Mouse (Mus musculus) frontal cortex, postnatal 10 days (tissue): ENCODE data around the gene Slc6a18.
"Not testable (repeated sequence)": the region's sequence is repeated elsewhere in the genome, so short reads cannot be mapped to it uniquely, and the experiment has no call there.

Experiments
- DNase-seq, 2 experiments: peaks; one replicate each; pipeline ENCODE4 v3.0.0; 2022; ENCODE audit warnings: low spot score in 2 of 2, mixed read lengths in 1 of 2

Slc6a18 gene

GRCm38 (mm10) chr13:73677853-73678252 lies at the start of gene Slc6a18:
Slc6a18 (minus strand) TSS chr13:73678023.
- DNase-seq = no peak

- DNase-seq = no peak
Measured at GRCm38 (mm10) chr13:73725315-73725714, 47.5 kb upstream of the Slc6a18 start.

- DNase-seq = peak; percentile 16 to 41
Measured at GRCm38 (mm10) chr13:73723081-73723668, 45.4 kb upstream of the Slc6a18 start.

- no peak for DNase-seq
Measured at GRCm38 (mm10) chr13:73720241-73720640, 42.4 kb upstream of the Slc6a18 start.

GRCm38 (mm10) chr13:73718225-73718624 lies 40.4 kb upstream of the Slc6a18 start:
- peak; percentile 45 to 78 for DNase-seq

- no peak for DNase-seq
Measured at GRCm38 (mm10) chr13:73714020-73714419, 36.2 kb upstream of the Slc6a18 start.

GRCm38 (mm10) chr13:73713204-73713603 lies 35.4 kb upstream of the Slc6a18 start:
- DNase-seq = no peak

GRCm38 (mm10) chr13:73712228-73712627 lies 34.4 kb upstream of the Slc6a18 start:
- DNase-seq = no peak

- no peak for DNase-seq
Measured at GRCm38 (mm10) chr13:73711803-73712202, 34.0 kb upstream of the Slc6a18 start.

GRCm38 (mm10) chr13:73711221-73711620 lies 33.4 kb upstream of the Slc6a18 start:
- DNase-seq = no peak

- no peak for DNase-seq
Measured at GRCm38 (mm10) chr13:73709491-73709890, 31.7 kb upstream of the Slc6a18 start.

GRCm38 (mm10) chr13:73704694-73705325 lies 27.0 kb upstream of the Slc6a18 start, which contains the start of gene Slc6a19:
Slc6a19 (minus strand) TSS chr13:73704865.
- no peak for DNase-seq

- not testable (repeated sequence) for DNase-seq
Measured at GRCm38 (mm10) chr13:73703486-73703885, 25.7 kb upstream of the Slc6a18 start.

- no peak for DNase-seq
Measured at GRCm38 (mm10) chr13:73702776-73703175, 25.0 kb upstream of the Slc6a18 start.

GRCm38 (mm10) chr13:73701161-73701883 lies 23.5 kb upstream of the Slc6a18 start:
- DNase-seq = no peak

- no peak for DNase-seq
Measured at GRCm38 (mm10) chr13:73700554-73700953, 22.7 kb upstream of the Slc6a18 start.

- DNase-seq = no peak
Measured at GRCm38 (mm10) chr13:73699714-73700113, 21.9 kb upstream of the Slc6a18 start.

GRCm38 (mm10) chr13:73696529-73696928 lies 18.7 kb upstream of the Slc6a18 start:
- no peak for DNase-seq

GRCm38 (mm10) chr13:73694972-73695371 lies 17.1 kb upstream of the Slc6a18 start:
- DNase-seq = no peak

- no peak for DNase-seq
Measured at GRCm38 (mm10) chr13:73693333-73693732, 15.5 kb upstream of the Slc6a18 start.

GRCm38 (mm10) chr13:73692249-73692868 lies 14.5 kb upstream of the Slc6a18 start:
- peak; percentile 29 to 48 for DNase-seq

GRCm38 (mm10) chr13:73688934-73689333 lies 11.1 kb upstream of the Slc6a18 start:
- no peak for DNase-seq
